Mouse (Mus musculus) thymus, postnatal 10 days (tissue): Measurements from ENCODE around the gene Sh2d7.

Source experiments
- DNase-seq, 2 experiments: peaks; one replicate each; pipeline ENCODE4 v3.0.0; 2021; ENCODE audit warnings: low spot score in 2 of 2

Sh2d7 gene

GRCm38 (mm10) chr9:54538684-54539083, at the start of gene Sh2d7:
TSS of gene Sh2d7 (plus strand) at chr9:54538984.
- no peak for DNase-seq

GRCm38 (mm10) chr9:54489599-54489998, 49.2 kb upstream of the Sh2d7 start:
- no peak for DNase-seq

GRCm38 (mm10) chr9:54490431-54490830, 48.4 kb upstream of the Sh2d7 start:
- no peak for DNase-seq

GRCm38 (mm10) chr9:54499291-54499690, 39.5 kb upstream of the Sh2d7 start:
- no peak for DNase-seq

GRCm38 (mm10) chr9:54499791-54500190, 39.0 kb upstream of the Sh2d7 start:
- no peak for DNase-seq

- DNase-seq = no peak
Measured at GRCm38 (mm10) chr9:54500832-54501452, 37.8 kb upstream of the Sh2d7 start.

- DNase-seq = peak; percentile 3 to 26
Measured at GRCm38 (mm10) chr9:54501453-54502110, 37.2 kb upstream of the Sh2d7 start, which contains the start of gene Dmxl2. TSS of gene Dmxl2 (minus strand) at chr9:54501626.

GRCm38 (mm10) chr9:54502111-54502495, 36.7 kb upstream of the Sh2d7 start:
- no peak for DNase-seq

- DNase-seq = no peak
Measured at GRCm38 (mm10) chr9:54502873-54503272, 35.9 kb upstream of the Sh2d7 start.

- DNase-seq = no peak
Measured at GRCm38 (mm10) chr9:54515991-54516390, 22.8 kb upstream of the Sh2d7 start.

GRCm38 (mm10) chr9:54518921-54519320, 19.9 kb upstream of the Sh2d7 start:
- DNase-seq = no peak

- no peak for DNase-seq
Measured at GRCm38 (mm10) chr9:54520286-54520685, 18.5 kb upstream of the Sh2d7 start.

- no peak for DNase-seq
Measured at GRCm38 (mm10) chr9:54527694-54528093, 11.1 kb upstream of the Sh2d7 start.

GRCm38 (mm10) chr9:54529950-54530349, 8.8 kb upstream of the Sh2d7 start:
- no peak for DNase-seq

- no peak for DNase-seq
Measured at GRCm38 (mm10) chr9:54530836-54531235, 7.9 kb upstream of the Sh2d7 start.

GRCm38 (mm10) chr9:54531421-54531820, 7.4 kb upstream of the Sh2d7 start:
- no peak for DNase-seq

- no peak for DNase-seq
Measured at GRCm38 (mm10) chr9:54532926-54533325, 5.9 kb upstream of the Sh2d7 start.

- DNase-seq = no peak
Measured at GRCm38 (mm10) chr9:54533975-54534374, 4.8 kb upstream of the Sh2d7 start.

- no peak for DNase-seq
Measured at GRCm38 (mm10) chr9:54536236-54536635, 2.5 kb upstream of the Sh2d7 start.

GRCm38 (mm10) chr9:54537030-54537429, 1.8 kb upstream of the Sh2d7 start:
- no peak for DNase-seq

- DNase-seq = no peak
Measured at GRCm38 (mm10) chr9:54537480-54537879, 1.3 kb upstream of the Sh2d7 start.

- DNase-seq = no peak
Measured at GRCm38 (mm10) chr9:54538244-54538643, 540 bp upstream of the Sh2d7 start.

GRCm38 (mm10) chr9:54540801-54541200, 2.0 kb downstream of the Sh2d7 start:
- no peak for DNase-seq
